Mouse (Mus musculus): ENCODE data around the gene Kti12. TPM values are rescaled to one million over a fixed set of nuclear protein-coding genes. Genes with fewer than 3 reads are reported as not detected.

The Kti12 gene
- polyA plus RNA-seq, 2 experiments = 25.4 to 38.0 TPM

DNA sequence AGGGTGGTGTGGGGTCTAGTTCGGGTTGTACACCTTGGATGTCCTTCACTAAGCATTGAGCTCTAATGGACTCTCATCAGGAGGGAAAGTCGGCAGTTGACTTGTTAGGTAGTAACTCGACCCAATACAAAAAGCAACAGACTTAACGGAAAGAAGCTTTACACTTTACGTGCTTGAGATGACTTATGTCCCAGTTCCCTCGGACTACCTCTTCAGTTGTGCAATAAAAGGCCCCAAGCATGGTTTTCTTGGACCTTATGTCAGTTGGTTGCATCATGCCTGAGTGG is 13.8 kb upstream of the Kti12 start:
- Histone ChIP-seq H3K27ac (peak overlapping the region; percentile 89), H3K4me2 (ENCODE audit: low read depth) (peak overlapping the region; percentile 94), H3K27me3 (ENCODE audit: control insufficient read depth, insufficient read depth, low read length) (no peaks in the 10 kb centered on the region), H3K36me3 (replicated peaks; ENCODE audit: control insufficient read depth, insufficient read depth, low read depth) (peaks cover 4% of the 10 kb centered on the region; the same call in 1 of the 2 replicates), H3K9me3 (ENCODE audit: control insufficient read depth, low read length) (no peaks in the 10 kb centered on the region), H3K4me3 (ENCODE audit: insufficient read depth in 1 of 2, low read depth in 2 of 2, low read length in 2 of 2) (peak overlapping the region; percentile 85 to 98), H3K4me1 (replicated peaks; ENCODE audit: control insufficient read depth in 2 of 2, insufficient read depth in 2 of 2, low read length in 1 of 2) (peaks cover 7 to 15% of the 10 kb centered on the region in 2 experiments), H3K9ac (replicated peaks) (peak overlapping the region; percentile 79)
- TF ChIP-seq CTCF (IDR thresholded peaks at IDR 0.05; ENCODE audit: low read depth) (no peak), EP300 (IDR thresholded peaks at IDR 0.05; ENCODE audit: low read depth) (0 out of 2 replicates have a peak, but pooled peaks have one; percentile 5)
- ATAC-seq (ENCODE audit: insufficient read depth) (no peak; the same call in 1 of the 2 replicates), DNase-seq (ENCODE audit: low read depth in 3 of 3, low spot score in 3 of 3) (no peak)
- 0% methylated on average over 6 of the region's 6 CpGs for WGBS (ENCODE audit: insufficient replicate concordance)

- H3K4me2 ChIP-seq (ENCODE audit: low read depth) = peak within 1 kb of the TSS; percentile 94
- H3K9ac ChIP-seq (replicated peaks) = peak within 1 kb of the TSS; percentile 90
- peak within 1 kb of the TSS; percentile 98 to 99 for H3K4me3 ChIP-seq (ENCODE audit: insufficient read depth in 1 of 2, low read depth in 2 of 2, low read length in 2 of 2)
- no peaks in the 10 kb centered on the region for H3K9me3 ChIP-seq (ENCODE audit: control insufficient read depth, low read length)
- under 1% methylated on average over 34 of the region's 34 CpGs for WGBS (ENCODE audit: insufficient replicate concordance)
- peak; percentile 63 to 74 (median 68) for DNase-seq (ENCODE audit: low read depth in 3 of 3, low spot score in 3 of 3)
- TF ChIP-seq EP300 (IDR thresholded peaks at IDR 0.05; ENCODE audit: low read depth) (peak; percentile 2; the same call in 1 of the 2 replicates), CTCF (IDR thresholded peaks at IDR 0.05; ENCODE audit: low read depth) (no peak)
- ATAC-seq (ENCODE audit: insufficient read depth) = peak; percentile 52
- peaks cover 7 to 15% of the 10 kb centered on the region in 2 experiments for H3K4me1 ChIP-seq (replicated peaks; ENCODE audit: control insufficient read depth in 2 of 2, insufficient read depth in 2 of 2, low read length in 1 of 2)
- no peaks in the 10 kb centered on the region for H3K27me3 ChIP-seq (ENCODE audit: control insufficient read depth, insufficient read depth, low read length)
- H3K36me3 ChIP-seq (replicated peaks; ENCODE audit: control insufficient read depth, insufficient read depth, low read depth) = peaks cover 4% of the 10 kb centered on the region; the same call in 1 of the 2 replicates
- H3K27ac ChIP-seq = peak within 1 kb of the TSS; percentile 89
These were observed 13.2 kb upstream of the Kti12 start, which contains the start of gene Txndc12 for GRCm38 (mm10) chr4:108834115-108834970. TSS of gene Txndc12 (plus strand) at chr4:108834601.

- Histone ChIP-seq H3K27me3 (ENCODE audit: control insufficient read depth, insufficient read depth, low read length) (no peaks in the 10 kb centered on the region), H3K9ac (replicated peaks) (peak overlapping the region; percentile 79), H3K27ac (no peak overlapping the region; the same call in none of the 2 replicates), H3K36me3 (replicated peaks; ENCODE audit: control insufficient read depth, insufficient read depth, low read depth) (peaks cover 3% of the 10 kb centered on the region; the same call in 1 of the 2 replicates), H3K4me2 (ENCODE audit: low read depth) (peak overlapping the region; percentile 94), H3K9me3 (ENCODE audit: control insufficient read depth, low read length) (no peaks in the 10 kb centered on the region), H3K4me3 (ENCODE audit: insufficient read depth in 1 of 2, low read depth in 2 of 2, low read length in 2 of 2) (peak overlapping the region; percentile 85 to 98), H3K4me1 (replicated peaks; ENCODE audit: control insufficient read depth in 2 of 2, insufficient read depth in 2 of 2, low read length in 1 of 2) (peaks cover 7 to 15% of the 10 kb centered on the region in 2 experiments)
- no peak for ATAC-seq (ENCODE audit: insufficient read depth)
- TF ChIP-seq CTCF (IDR thresholded peaks at IDR 0.05; ENCODE audit: low read depth) = no peak
- TF ChIP-seq EP300 (IDR thresholded peaks at IDR 0.05; ENCODE audit: low read depth) = no peak
- no peak for DNase-seq (ENCODE audit: low read depth in 3 of 3, low spot score in 3 of 3)
- WGBS (ENCODE audit: insufficient replicate concordance) = 2% methylated on average over 15 of the region's 15 CpGs
These were observed 12.6 kb upstream of the Kti12 start for GRCm38 (mm10) chr4:108834971-108835311.

DNA sequence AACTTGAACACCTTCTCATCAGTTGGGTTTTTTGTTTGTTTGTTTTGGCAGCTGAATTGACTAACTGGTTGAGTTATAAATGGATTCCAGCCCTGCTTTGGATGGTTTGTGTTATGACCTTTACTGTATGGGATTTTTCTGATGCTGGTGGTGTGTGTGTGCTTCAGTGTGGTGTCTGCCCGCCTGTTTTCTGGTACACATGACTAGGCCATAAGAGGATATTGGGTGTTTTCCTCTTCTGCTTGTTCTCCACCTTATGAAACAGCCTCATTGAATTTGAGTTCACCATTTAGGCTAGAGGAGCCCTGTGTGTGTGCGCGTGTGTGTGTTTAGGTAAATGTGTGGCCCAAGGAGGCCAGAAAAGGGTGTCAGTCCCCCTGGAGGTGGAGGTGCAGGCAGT is 12.1 kb upstream of the Kti12 start:
- 57% methylated on average over 3 of the region's 3 CpGs for WGBS (ENCODE audit: insufficient replicate concordance)
- H3K27ac ChIP-seq = no peak overlapping the region
- DNase-seq (ENCODE audit: low read depth in 3 of 3, low spot score in 3 of 3) = no peak

DNA sequence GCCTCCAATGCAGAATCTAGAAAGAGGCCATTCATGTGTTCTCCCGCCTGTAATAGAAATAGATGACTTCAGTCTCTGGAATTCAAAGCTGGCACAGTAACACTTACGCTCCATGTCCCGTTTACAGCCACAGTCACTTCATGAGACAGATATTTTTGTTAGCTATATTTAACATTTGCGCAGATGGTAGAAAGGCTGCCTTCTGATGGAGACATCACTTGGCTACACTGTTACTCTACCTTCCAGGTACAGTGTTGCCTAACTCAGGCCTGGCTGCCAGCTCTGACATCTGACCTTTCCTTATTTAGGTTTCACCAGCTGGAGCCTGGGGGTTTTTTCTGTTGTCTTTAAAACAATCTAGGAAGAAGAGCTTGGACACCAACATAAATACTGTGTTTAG is 9.6 kb upstream of the Kti12 start:
- H3K4me3 ChIP-seq (ENCODE audit: insufficient read depth in 1 of 2, low read depth in 2 of 2, low read length in 2 of 2) = no peak overlapping the region
- H3K36me3 ChIP-seq (replicated peaks; ENCODE audit: control insufficient read depth, insufficient read depth, low read depth) = no peaks in the 10 kb centered on the region
- 75% methylated on average over 4 of the region's 4 CpGs for WGBS (ENCODE audit: insufficient replicate concordance)
- TF ChIP-seq CTCF (IDR thresholded peaks at IDR 0.05; ENCODE audit: low read depth) (no peak), EP300 (IDR thresholded peaks at IDR 0.05; ENCODE audit: low read depth) (no peak)
- no peak overlapping the region for H3K4me2 ChIP-seq (ENCODE audit: low read depth)
- H3K9me3 ChIP-seq (ENCODE audit: control insufficient read depth, low read length) = no peaks in the 10 kb centered on the region
- no peak for DNase-seq (ENCODE audit: low read depth in 3 of 3, low spot score in 3 of 3)
- no peak for ATAC-seq (ENCODE audit: insufficient read depth)
- peaks cover 0 to 11% of the 10 kb centered on the region in 2 experiments; a peak in 2 of 4 replicates for H3K4me1 ChIP-seq (replicated peaks; ENCODE audit: control insufficient read depth in 2 of 2, insufficient read depth in 2 of 2, low read length in 1 of 2)
- no peak overlapping the region for H3K9ac ChIP-seq (replicated peaks)
- no peaks in the 10 kb centered on the region for H3K27me3 ChIP-seq (ENCODE audit: control insufficient read depth, insufficient read depth, low read length)
- no peak overlapping the region for H3K27ac ChIP-seq

More for the DNA sequence above, 12.1 kb upstream of the Kti12 start:
- H3K9me3 ChIP-seq (ENCODE audit: control insufficient read depth, low read length) = no peaks in the 10 kb centered on the region
- ATAC-seq (ENCODE audit: insufficient read depth) = no peak
- peak overlapping the region; percentile 85 to 98 for H3K4me3 ChIP-seq (ENCODE audit: insufficient read depth in 1 of 2, low read depth in 2 of 2, low read length in 2 of 2)
- no peaks in the 10 kb centered on the region for H3K36me3 ChIP-seq (replicated peaks; ENCODE audit: control insufficient read depth, insufficient read depth, low read depth)
- H3K4me2 ChIP-seq (ENCODE audit: low read depth) = peak overlapping the region; percentile 94
- H3K27me3 ChIP-seq (ENCODE audit: control insufficient read depth, insufficient read depth, low read length) = no peaks in the 10 kb centered on the region
- TF ChIP-seq EP300 (IDR thresholded peaks at IDR 0.05; ENCODE audit: low read depth) (no peak), CTCF (IDR thresholded peaks at IDR 0.05; ENCODE audit: low read depth) (no peak)
- H3K4me1 ChIP-seq (replicated peaks; ENCODE audit: control insufficient read depth in 2 of 2, insufficient read depth in 2 of 2, low read length in 1 of 2) = peaks cover 7 to 15% of the 10 kb centered on the region in 2 experiments
- peak overlapping the region; percentile 79 for H3K9ac ChIP-seq (replicated peaks)

Measured in liver, embryonic 14.5 days (tissue).